In the genomic region with DNA sequence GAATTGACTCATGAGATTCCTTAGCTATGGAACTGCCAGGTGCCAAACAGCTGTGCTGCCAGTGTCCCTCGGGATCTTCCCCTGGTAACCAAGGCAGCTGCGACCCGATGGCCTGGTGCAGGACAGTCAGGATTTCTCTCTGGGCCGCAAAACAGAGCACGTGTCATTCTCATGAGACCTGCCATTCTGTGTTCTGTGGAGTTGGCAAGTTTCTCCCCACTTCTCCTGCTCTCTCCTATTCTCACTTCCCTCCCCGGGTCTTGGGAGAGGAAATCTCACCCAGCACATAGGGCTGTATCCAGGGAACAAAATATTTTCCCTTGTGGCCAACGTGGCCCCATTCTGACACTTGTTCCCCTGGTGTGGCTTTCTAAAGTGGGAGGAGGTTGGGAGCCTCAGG, we compare ENCODE assay signal across 11 mouse cellular contexts.
DNase-seq lines count a peak whose midpoint lies in the region; ATAC-seq and TF ChIP-seq lines count a peak whose summit lies in the region.
"Had no signal": no experiment of that assay in that cellular context is flagged by ENCODE, and none has a peak within 500 bp of the region (broad histone marks: within the 10 kb centered on the region; RNA-seq: fewer than 3 reads in every experiment).

No protein-coding gene starts in this region.

- no peak overlapping the region for H3K4me3 ChIP-seq in liver, adult 2 months (ENCODE audit: insufficient read depth, low read depth, low read length)
- no peak overlapping the region for H3K4me3 ChIP-seq in embryonic facial prominence, embryonic 15.5 days (replicated peaks)
- no peak overlapping the region for H3K4me3 ChIP-seq in kidney, embryonic 16.5 days (ENCODE audit: low read length)
- H3K4me3 ChIP-seq: forebrain, embryonic 10.5 days; stomach, embryonic 15.5 days had no signal

- H3K4me2 ChIP-seq in embryonic facial prominence, embryonic 15.5 days (replicated peaks) = no peak overlapping the region
- H3K4me2 ChIP-seq in kidney, embryonic 16.5 days (replicated peaks; ENCODE audit: low read depth, low read length) = no peak overlapping the region
- H3K4me2 ChIP-seq: stomach, embryonic 15.5 days had no signal

- H3K9ac ChIP-seq in liver, adult 2 months (ENCODE audit: low read depth, low read length) = no peak overlapping the region
- no peak overlapping the region for H3K9ac ChIP-seq in embryonic facial prominence, embryonic 15.5 days
- H3K9ac ChIP-seq in kidney, embryonic 16.5 days (replicated peaks; ENCODE audit: low read length) = no peak overlapping the region
- H3K9ac ChIP-seq: stomach, embryonic 15.5 days had no signal

- TF ChIP-seq POLR2A in liver, adult 2 months (IDR thresholded peaks at IDR 0.05; ENCODE audit: extremely low read depth, insufficient read depth, low read length) = no peak

- H3K27me3 ChIP-seq in liver, adult 2 months (ENCODE audit: control insufficient read depth, insufficient read depth, low read length) = no peaks in the 10 kb centered on the region
- no peaks in the 10 kb centered on the region for H3K27me3 ChIP-seq in embryonic facial prominence, embryonic 15.5 days
- no peaks in the 10 kb centered on the region for H3K27me3 ChIP-seq in kidney, embryonic 16.5 days (ENCODE audit: insufficient read depth, low read length)
- H3K27me3 ChIP-seq: stomach, embryonic 15.5 days had no signal

- no peaks in the 10 kb centered on the region for H3K9me3 ChIP-seq in embryonic facial prominence, embryonic 15.5 days (replicated peaks)
- no peaks in the 10 kb centered on the region for H3K9me3 ChIP-seq in kidney, embryonic 16.5 days (ENCODE audit: low read length)
- H3K9me3 ChIP-seq: forebrain, embryonic 10.5 days; stomach, embryonic 15.5 days had no signal

- 69% methylated on average over 7 of the region's 7 CpGs for WGBS in liver, adult 2 months
- WGBS in embryonic facial prominence, embryonic 15.5 days = 59% methylated on average over 7 of the region's 7 CpGs
- 66% methylated on average over 7 of the region's 7 CpGs for WGBS in kidney, embryonic 16.5 days

- ATAC-seq in embryonic facial prominence, embryonic 15.5 days (ENCODE audit: insufficient number of reproducible peaks, low FRiP score, low TSS enrichment, low read depth) = peak; percentile 27; the same call in 1 of the 2 replicates
- no peak for ATAC-seq in monocyte, adult 5-6 weeks (replicated peaks; ENCODE audit: insufficient number of reproducible peaks, low FRiP score, low TSS enrichment, poor library complexity, severe bottlenecking)
- no peak for ATAC-seq in kidney, embryonic 16.5 days (ENCODE audit: low FRiP score, low TSS enrichment)
- ATAC-seq: hindbrain, embryonic 16.5 days had no signal

- H3K27ac ChIP-seq in liver, adult 2 months (replicated peaks; ENCODE audit: insufficient read depth, low read depth, low read length) = peak overlapping the region; percentile 28
- H3K27ac ChIP-seq in embryonic facial prominence, embryonic 15.5 days (replicated peaks) = no peak overlapping the region
- H3K27ac ChIP-seq in kidney, embryonic 16.5 days (ENCODE audit: low read length) = no peak overlapping the region
- H3K27ac ChIP-seq: forebrain, embryonic 10.5 days; stomach, embryonic 15.5 days had no signal

- H3K4me1 ChIP-seq in liver, adult 2 months (ENCODE audit: control insufficient read depth, insufficient read depth, low read length) = 0 out of 2 replicates have a peak, but pooled peaks cover 3% of the 10 kb centered on the region
- peaks cover 23% of the 10 kb centered on the region for H3K4me1 ChIP-seq in embryonic facial prominence, embryonic 15.5 days
- peaks cover 12% of the 10 kb centered on the region; the same call in 1 of the 2 replicates for H3K4me1 ChIP-seq in kidney, embryonic 16.5 days (ENCODE audit: insufficient read depth, low read length)
- H3K4me1 ChIP-seq: stomach, embryonic 15.5 days had no signal

- TF ChIP-seq CTCF in liver, adult 2 months (IDR thresholded peaks at IDR 0.05; ENCODE audit: low read depth, low read length) = no peak

- no peaks in the 10 kb centered on the region for H3K36me3 ChIP-seq in liver, adult 2 months (ENCODE audit: control insufficient read depth, insufficient read depth, low read length)
- H3K36me3 ChIP-seq in embryonic facial prominence, embryonic 15.5 days = no peaks in the 10 kb centered on the region
- H3K36me3 ChIP-seq in kidney, embryonic 16.5 days (ENCODE audit: insufficient read depth, low read length) = no peaks in the 10 kb centered on the region
- H3K36me3 ChIP-seq: forebrain, embryonic 10.5 days; stomach, embryonic 15.5 days had no signal

- DNase-seq in liver, adult 2 months (ENCODE audit: extremely low read depth, low read depth, low spot score) = peak; percentile 42
- DNase-seq in liver (no peak), adipocyte (ENCODE audit: low spot score) (peak; percentile 79)
- DNase-seq in heart, postnatal 4 days = peak; percentile 47
- DNase-seq: right cerebral cortex, adult 18-20 months had no signal

- no peaks in the 10 kb centered on the region; the same call in 1 of the 2 replicates for H3K79me2 ChIP-seq in liver, adult 2 months (ENCODE audit: control insufficient read depth, insufficient read depth, low read length)
